Mouse (Mus musculus): Measurements from ENCODE around the gene Srpk1. TPM values are rescaled to one million over a fixed set of nuclear protein-coding genes. Genes with fewer than 3 reads are reported as not detected.

Gene Srpk1
- polyA plus RNA-seq, 1 experiment, result 22.5 TPM

GRCm38 (mm10) chr17:28613096-28613495, 9.4 kb downstream of the Srpk1 start:
- no peak for DNase-seq (ENCODE audit: low read depth)

- no peak for DNase-seq (ENCODE audit: low read depth)
Measured at GRCm38 (mm10) chr17:28612603-28613002, 9.9 kb downstream of the Srpk1 start.

GRCm38 (mm10) chr17:28609543-28609942, 13.0 kb downstream of the Srpk1 start:
- DNase-seq (ENCODE audit: low read depth), result no peak

GRCm38 (mm10) chr17:28601557-28602250, 20.8 kb downstream of the Srpk1 start:
- DNase-seq (ENCODE audit: low read depth), result no peak

GRCm38 (mm10) chr17:28600780-28601179, 21.7 kb downstream of the Srpk1 start:
- DNase-seq (ENCODE audit: low read depth), result no peak

GRCm38 (mm10) chr17:28593965-28594364, 28.5 kb downstream of the Srpk1 start:
- no peak for DNase-seq (ENCODE audit: low read depth)

GRCm38 (mm10) chr17:28592998-28593397, 29.5 kb downstream of the Srpk1 start:
- no peak for DNase-seq (ENCODE audit: low read depth)

GRCm38 (mm10) chr17:28591476-28591875, 31.0 kb downstream of the Srpk1 start:
- DNase-seq (ENCODE audit: low read depth), result no peak

- no peak for DNase-seq (ENCODE audit: low read depth)
Measured at GRCm38 (mm10) chr17:28590596-28590995, 31.9 kb downstream of the Srpk1 start.

GRCm38 (mm10) chr17:28588591-28588990, 33.9 kb downstream of the Srpk1 start:
- no peak for DNase-seq (ENCODE audit: low read depth)

GRCm38 (mm10) chr17:28586509-28586908, 36.0 kb downstream of the Srpk1 start:
- DNase-seq (ENCODE audit: low read depth), result no peak

- DNase-seq (ENCODE audit: low read depth), result no peak
Measured at GRCm38 (mm10) chr17:28581056-28581455, 41.5 kb downstream of the Srpk1 start.

GRCm38 (mm10) chr17:28580396-28580795, 42.1 kb downstream of the Srpk1 start:
- no peak for DNase-seq (ENCODE audit: low read depth)

GRCm38 (mm10) chr17:28575244-28576125, 47.0 kb downstream of the Srpk1 start, which contains the start of gene Lhfpl5:
Gene Lhfpl5 (plus strand): TSS chr17:28575641.
- no peak for DNase-seq (ENCODE audit: low read depth)

- DNase-seq (ENCODE audit: low read depth), result no peak
Measured at GRCm38 (mm10) chr17:28572941-28573340, 49.6 kb downstream of the Srpk1 start.

GRCm38 (mm10) chr17:28572521-28572920, 50.0 kb downstream of the Srpk1 start:
- no peak for DNase-seq (ENCODE audit: low read depth)

GRCm38 (mm10) chr17:28571868-28572267, 50.6 kb downstream of the Srpk1 start:
- DNase-seq (ENCODE audit: low read depth), result no peak

- no peak for DNase-seq (ENCODE audit: low read depth)
Measured at GRCm38 (mm10) chr17:28567541-28567940, 55.0 kb downstream of the Srpk1 start.

GRCm38 (mm10) chr17:28565181-28565580, 57.3 kb downstream of the Srpk1 start:
- DNase-seq (ENCODE audit: low read depth), result no peak

- DNase-seq (ENCODE audit: low read depth), result no peak
Measured at GRCm38 (mm10) chr17:28561613-28562012, 60.9 kb downstream of the Srpk1 start.

GRCm38 (mm10) chr17:28560598-28560997, 61.9 kb downstream of the Srpk1 start, which contains the start of gene Clps:
Gene Clps (minus strand): TSS chr17:28560766.
- no peak for DNase-seq (ENCODE audit: low read depth)

- DNase-seq (ENCODE audit: low read depth), result no peak
Measured at GRCm38 (mm10) chr17:28557772-28558171, 64.7 kb downstream of the Srpk1 start.
